Mouse (Mus musculus) c-Kit-positive CD71-negative TER-119-negative erythroid progenitor cells, embryonic 14.5 days (primary cell): Measurements from ENCODE around the gene Hlcs.

Source experiments
- DNase-seq: peaks from one replicate; pipeline ENCODE4 v3.0.0-alpha.2; 2013; ENCODE audit warnings: low read depth

The Hlcs gene

GRCm38 (mm10) chr16:94205528-94206484, 107.6 kb downstream of the Hlcs start:
- DNase-seq, result no peak

DNA sequence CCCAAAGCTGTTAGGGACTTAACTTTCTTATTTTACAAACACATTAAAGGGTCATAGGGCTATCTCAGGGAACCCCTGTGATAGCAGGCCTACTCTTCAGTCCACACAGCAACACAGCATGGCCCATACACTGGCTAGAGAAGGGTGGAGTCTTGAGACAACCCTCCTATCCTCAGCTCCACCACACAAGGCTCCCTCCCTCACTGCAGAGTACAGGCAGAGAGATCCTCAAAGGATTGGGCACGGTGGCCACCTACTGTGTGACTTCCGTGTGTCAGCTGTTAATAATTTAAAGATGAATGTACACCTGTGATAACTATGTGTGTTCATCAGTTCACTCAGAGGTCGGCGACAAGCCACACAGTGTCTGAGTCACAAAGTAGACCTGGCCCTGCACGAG, 112.0 kb downstream of the Hlcs start:
- DNase-seq, result no peak

DNA sequence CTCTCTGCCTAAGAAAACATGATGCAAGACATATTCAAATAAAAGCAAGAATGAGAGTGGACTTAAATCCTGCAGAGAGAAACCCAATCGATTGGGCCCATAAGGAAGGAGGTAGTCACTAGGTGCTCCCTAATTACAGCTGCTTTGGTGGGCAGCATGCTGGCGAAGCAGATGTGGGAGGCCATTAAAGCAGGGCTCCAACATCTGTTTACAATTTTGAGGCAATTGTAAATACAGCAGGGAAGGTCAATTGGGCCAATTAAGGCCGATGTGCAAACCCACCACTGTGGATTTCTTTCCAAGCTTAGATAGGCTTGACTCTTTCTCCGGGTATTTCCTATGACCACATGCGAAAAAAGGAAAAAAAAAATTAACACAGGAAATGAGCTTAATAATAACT, 117.5 kb downstream of the Hlcs start:
- no peak for DNase-seq

DNA sequence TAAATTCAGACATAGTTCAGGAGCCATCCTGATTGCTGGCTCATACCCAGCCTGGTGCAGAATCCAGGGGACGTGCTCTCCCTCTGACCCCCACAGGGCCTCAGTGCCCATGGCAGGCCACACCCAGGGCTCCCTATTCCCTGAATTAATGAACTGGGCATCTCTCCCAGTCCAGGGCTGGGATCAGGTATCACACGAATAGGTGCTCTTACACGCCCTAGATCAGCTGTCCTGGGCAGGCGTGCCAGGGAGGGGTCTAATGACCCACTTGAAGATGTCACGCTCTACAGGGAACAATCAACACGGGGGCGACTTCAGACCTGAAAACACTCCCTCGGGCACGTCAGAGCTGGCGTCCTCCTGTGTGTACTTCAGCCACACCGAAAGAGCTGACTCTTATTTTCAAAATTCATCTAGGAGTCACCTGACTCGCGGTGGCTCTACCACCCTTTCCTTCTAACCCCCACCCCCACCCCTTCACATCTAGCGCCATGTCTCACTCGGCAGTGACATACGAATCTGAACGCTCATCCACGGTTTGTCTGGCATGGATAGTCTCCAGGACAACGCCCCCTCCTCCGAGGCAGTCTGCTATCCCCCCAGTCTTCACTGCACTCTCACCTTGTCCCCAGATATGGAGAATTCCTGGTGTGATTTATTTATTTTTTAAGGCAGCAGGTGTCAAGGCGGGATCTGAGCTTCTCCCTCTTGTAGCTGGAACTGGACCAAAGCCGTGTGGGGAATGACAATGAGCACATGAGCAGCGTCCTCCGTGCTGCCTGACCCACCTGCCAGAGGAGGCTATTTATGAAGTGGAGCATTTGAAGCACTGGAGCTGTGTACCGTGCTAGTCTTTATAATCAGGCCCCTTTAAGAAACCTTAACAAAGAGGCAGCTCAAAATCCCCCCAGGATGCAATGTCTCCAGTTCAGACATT, 121.7 kb downstream of the Hlcs start:
- DNase-seq, result no peak

DNA sequence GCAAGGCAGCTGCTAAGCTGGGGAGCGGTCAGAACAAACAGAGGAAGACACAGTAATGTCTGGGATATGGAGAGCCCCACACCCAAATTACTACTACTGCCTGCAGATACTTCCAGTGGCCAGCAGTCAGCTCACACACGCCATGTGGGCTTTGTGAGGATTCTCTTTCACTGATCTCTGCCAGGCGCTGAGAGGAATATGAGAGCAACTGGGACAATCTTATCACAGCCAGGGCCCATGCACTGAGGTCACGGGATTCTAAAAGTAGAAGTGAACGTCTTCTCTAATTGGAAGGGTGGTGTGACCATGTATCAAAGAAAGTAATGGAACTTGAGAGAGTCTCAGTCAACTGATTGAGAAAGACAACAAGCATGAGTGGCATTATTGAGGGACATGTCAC, 123.1 kb downstream of the Hlcs start:
- no peak for DNase-seq

DNA sequence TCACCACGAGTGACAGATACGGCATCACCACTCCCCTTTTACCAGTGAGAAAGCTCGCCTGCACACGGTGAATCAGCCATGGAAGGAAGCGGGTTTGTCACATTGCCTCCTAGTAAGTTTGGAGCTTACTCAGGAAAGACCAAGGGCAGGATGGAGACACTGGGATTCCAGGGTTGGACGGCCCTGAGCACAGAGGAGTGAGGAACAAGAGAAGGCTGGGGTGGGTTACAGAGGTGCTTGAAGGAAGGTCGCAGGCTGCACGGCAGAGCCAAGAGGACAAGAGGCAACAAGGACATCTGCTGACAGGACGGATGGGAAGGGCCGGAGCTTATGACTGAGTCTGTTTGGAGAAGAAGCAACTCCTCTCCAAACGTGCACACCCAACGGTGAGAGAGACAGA, 126.8 kb downstream of the Hlcs start:
- DNase-seq, result no peak

- peak; percentile 39 for DNase-seq
Measured at GRCm38 (mm10) chr16:94185430-94185829, 127.9 kb downstream of the Hlcs start.

GRCm38 (mm10) chr16:94180122-94180870, 133.1 kb downstream of the Hlcs start:
- no peak for DNase-seq

- DNase-seq, result no peak
Measured at GRCm38 (mm10) chr16:94179341-94180121, 133.8 kb downstream of the Hlcs start.

DNA sequence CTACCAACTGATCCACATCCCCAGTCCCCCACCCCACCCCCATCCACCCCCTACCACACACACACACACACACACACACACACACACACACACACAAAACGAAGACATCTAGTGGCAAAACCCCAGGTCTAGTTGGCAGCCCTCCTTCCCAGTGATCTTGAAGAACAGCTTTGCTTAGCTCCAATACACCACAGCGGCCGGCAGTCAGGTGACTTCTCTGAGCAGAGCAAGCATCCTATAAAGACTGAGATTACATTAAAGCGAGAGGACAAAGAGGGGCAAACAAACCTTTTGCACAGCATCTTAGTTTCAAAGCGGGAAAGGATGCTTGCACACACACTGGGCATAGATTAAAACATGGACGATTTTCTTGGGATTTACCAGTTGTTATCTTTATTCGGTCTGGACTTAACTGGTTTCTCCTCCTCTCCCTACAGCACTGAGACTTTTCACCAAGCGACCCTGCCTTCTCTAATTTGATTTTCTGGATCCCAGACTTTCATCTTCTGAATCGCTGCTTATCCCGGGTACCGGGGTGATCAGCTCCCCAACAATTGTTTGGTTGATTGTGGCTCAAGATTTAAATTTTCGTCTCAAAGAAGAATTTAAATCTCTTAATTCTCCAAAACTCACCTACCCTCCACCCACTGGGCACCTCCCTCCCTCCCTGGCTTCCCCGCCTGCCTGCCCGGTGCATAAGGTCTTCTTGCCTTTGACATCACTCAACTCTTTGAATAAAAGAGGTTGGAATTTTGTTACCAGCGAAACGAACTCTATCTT, 134.7 kb downstream of the Hlcs start:
- DNase-seq, result no peak

DNA sequence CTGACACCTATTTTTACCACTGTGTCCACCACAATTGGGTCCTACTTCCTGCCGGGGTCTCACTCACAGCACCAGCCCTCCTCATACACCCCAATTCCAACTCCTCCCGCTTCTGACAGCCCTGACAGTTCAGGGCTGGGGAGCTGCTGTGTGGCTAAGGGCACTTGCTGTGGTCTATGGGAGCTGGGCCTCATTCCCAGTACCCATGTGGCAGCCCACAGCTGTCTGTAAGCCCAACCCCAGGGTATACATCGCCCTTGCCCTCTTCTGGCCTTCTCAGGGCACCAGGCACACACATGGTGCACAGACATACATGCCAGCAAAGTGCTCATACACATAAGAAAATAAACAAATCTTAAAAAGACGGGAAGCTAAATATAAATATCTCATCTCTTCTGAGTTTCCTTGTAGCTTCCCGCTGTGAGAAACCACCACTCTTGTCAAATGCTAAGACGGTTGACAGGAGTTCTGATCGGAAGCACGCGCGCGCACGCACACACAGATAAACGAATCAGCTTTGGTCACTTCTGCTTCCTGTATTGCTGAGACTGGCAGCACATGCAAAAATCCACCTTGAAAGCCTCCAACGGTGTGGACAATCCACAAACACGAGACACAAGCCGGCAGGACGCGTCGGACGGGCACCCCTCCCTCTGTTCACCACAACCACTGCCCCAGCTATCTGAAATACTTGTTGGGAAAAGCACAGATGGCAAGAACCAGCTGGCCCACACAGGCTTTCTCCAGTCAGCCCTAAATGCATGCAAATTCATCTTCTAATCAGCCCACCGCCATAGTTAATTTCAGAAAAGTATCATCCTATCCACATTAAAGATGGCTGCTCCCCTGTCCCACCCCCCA, 136.1 kb downstream of the Hlcs start:
- no peak for DNase-seq

DNA sequence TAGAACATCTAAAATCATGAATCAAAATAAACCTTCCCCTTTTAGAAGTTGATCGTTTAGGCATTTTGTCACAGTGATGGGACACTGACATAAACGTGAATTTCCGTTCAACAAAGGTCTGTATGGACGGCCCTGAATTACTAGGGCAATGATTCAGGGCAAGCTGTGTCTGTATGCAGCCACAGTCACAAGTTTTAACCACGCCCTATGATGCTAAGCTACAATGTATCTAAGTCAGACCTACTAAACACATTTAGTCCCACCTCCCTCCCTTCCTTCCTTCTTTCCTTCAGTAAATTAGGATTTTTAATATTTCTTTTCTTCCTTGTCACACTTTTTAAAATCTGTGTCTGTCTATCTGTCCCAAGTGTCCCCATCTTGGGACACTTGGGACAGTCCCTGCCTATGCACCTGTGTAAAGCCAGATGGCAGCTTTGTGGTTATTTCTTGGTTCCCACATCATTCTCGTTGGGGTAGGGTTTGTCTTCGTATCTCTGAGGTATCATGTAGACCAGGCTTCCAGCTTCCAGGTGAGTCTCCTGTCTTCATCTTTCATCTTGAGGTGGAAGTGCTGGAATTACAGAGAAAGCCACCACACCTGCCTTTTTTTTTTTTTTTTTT, 137.9 kb downstream of the Hlcs start:
- no peak for DNase-seq

GRCm38 (mm10) chr16:94173361-94173760, 140.0 kb downstream of the Hlcs start:
- no peak for DNase-seq

- DNase-seq, result no peak
Measured at GRCm38 (mm10) chr16:94170218-94170617, 143.2 kb downstream of the Hlcs start.

GRCm38 (mm10) chr16:94168655-94169545, 144.5 kb downstream of the Hlcs start:
- no peak for DNase-seq

GRCm38 (mm10) chr16:94164978-94165377, 148.4 kb downstream of the Hlcs start:
- DNase-seq, result no peak

GRCm38 (mm10) chr16:94164236-94164635, 149.1 kb downstream of the Hlcs start:
- DNase-seq, result no peak

- no peak for DNase-seq
Measured at GRCm38 (mm10) chr16:94163051-94163450, 150.3 kb downstream of the Hlcs start.
